Mouse (Mus musculus) spleen, adult 2 months (tissue): ENCODE measurements around the gene Ryr2.

Source experiments
- CTCF ChIP-seq: fragments of 200-500 bp; IDR thresholded peaks from 2 replicates; pipeline ENCODE4 v1.5.1; 2011; ENCODE audit warnings: mild to moderate bottlenecking, inconsistent platforms; ENCODE audit not compliant: insufficient read depth, insufficient read length, insufficient replicate concordance; ENCODE audit errors: extremely low read depth
- POLR2A ChIP-seq: fragments of 200-500 bp; IDR thresholded peaks from 2 replicates; pipeline ENCODE4 v1.6.1; 2011; ENCODE audit warnings: low read depth, low read length, inconsistent platforms

GRCm38 (mm10) chr13:11882359-11882758 lies 224.4 kb downstream of the Ryr2 start:
- TF ChIP-seq CTCF, result no peak
- no peak for TF ChIP-seq POLR2A
